Mouse (Mus musculus) layer of hippocampus, postnatal 36 days (tissue): Measurements from ENCODE around the gene Gm614. TPM values are rescaled to one million over a fixed set of nuclear protein-coding genes. Genes with fewer than 3 reads are reported as not detected.
A peak's percentile ranks its signal among the peaks of the same experiment; 100 is the strongest.

Experiments used
- DNase-seq, 2 experiments: peaks; one replicate each; pipeline ENCODE4 v3.0.0; 2022
- total RNA-seq, 2 experiments: library from RNA; stranded (reverse); gene quantifications; 2 replicates each; pipeline ENCODE4 v1.2.3; 2021

Gene Gm614
- total RNA-seq, 2 experiments from 2014 or later = not detected

DNA sequence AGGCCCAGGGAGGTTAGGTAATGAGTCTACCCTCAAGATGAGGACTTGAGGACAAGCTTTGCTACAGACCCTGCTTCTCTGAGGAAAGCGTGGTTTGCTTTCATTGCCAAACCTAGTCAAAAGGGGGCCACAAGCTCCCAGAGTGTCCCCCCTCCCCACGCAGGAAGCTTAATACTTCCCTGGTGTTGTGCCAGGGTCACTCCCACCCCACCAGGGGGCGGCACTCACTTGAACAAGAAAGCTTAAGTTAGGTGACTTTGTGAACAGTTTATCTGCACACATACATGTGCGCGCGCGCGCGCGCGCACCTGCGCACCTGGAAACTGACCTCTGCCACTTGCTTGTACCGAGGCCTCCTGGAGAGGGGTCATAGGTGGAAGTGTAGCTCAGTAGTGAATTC lies 7.2 kb downstream of the Gm614 start:
- no peak for DNase-seq

DNA sequence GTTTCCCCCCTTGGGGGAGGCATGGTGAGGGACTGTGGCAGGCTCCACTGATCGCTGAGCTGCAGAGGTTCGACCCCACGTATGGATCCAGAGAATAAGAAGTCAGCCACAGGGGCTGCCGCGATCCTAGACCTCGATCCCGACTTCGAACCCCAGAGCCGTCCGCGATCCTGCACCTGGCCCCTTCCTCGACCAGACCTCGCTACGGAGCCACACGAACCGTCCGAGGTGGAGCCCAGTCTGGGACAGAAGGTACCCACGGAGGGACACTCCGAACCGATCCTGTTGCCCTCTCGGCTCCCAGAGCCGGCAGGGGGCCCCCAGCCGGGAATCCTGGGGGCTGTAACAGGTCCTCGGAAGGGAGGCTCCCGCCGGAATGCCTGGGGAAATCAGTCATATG lies 9.1 kb downstream of the Gm614 start:
- no peak for DNase-seq

DNA sequence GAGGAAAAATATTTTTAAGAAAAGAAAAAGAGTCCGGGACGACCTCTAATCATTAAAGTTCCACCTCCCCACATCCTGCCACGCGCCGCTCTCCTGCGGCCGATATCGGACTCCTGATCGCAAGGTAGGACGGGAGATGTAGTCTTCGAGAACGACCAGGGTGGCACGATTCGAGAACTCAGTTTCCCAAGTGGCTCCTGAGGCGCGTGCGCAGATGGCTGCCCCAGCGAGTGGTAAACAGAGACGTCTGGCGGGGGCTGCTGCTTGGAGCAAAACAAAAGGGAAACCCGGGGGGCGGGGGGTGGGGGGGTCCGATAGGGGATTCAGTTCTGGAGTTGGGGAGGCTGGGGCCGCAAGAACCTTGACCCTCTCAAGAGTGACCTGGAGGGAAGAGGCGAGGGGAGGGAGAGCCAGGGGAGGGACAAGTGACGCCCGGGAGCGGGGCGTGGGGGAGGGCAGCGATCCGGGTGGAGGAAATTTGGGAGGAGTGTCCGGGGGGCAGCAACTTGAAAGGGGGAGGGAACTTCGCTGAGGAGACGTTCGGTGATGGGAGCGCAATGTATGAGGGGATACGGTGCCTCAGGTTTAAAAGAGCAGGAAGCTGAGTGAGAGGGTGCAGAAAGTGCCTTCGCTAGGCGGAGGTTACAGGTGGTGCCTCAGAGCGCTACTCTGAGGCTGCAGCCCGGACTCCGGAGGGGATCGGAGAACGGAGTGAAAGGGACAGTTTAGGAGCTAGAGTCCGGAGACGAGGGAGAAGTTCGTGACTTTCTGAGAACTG lies 9.7 kb downstream of the Gm614 start, which contains the start of gene Foxo4:
TSS of gene Foxo4 (plus strand) at position 577 of the 778 bp plus-strand sequence.
- peak; percentile 81 to 85 for DNase-seq

DNA sequence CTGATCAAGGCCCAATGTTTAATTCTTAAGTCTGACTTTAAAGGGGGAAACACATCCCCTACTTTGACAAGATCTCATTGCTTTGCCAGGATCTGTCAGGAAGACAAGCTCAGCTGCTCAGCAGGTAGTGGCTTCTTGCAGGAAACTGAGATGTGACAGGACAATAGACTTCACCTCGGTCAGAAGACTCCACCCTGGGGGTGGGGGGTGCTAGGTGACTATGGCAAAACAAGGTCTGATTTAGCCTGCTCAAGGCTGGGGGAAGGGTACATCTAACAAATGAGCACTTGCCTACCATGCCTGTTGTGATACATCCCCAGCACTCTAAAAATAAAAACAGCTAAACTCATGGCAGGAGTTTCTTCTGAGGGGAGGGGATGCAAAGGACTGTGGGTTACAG lies 18.8 kb downstream of the Gm614 start:
- DNase-seq = no peak

DNA sequence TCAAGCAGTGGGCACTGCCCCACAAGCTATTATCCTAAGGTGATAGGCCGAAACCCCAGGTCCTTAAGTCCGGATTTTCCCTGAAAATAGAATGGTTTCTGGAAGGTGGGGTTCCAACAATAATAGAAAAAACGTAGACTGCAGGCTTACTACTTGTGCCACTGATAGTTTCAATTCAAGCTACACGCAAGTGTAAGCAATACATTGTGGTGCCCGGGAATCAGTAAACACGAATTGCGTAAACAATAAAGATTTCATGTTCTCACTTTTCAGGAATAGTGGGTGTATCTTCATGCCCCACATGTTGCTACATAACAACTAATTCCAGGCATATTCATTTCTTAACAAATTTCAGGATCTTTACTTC lies 41.0 kb downstream of the Gm614 start:
- DNase-seq = no peak

DNA sequence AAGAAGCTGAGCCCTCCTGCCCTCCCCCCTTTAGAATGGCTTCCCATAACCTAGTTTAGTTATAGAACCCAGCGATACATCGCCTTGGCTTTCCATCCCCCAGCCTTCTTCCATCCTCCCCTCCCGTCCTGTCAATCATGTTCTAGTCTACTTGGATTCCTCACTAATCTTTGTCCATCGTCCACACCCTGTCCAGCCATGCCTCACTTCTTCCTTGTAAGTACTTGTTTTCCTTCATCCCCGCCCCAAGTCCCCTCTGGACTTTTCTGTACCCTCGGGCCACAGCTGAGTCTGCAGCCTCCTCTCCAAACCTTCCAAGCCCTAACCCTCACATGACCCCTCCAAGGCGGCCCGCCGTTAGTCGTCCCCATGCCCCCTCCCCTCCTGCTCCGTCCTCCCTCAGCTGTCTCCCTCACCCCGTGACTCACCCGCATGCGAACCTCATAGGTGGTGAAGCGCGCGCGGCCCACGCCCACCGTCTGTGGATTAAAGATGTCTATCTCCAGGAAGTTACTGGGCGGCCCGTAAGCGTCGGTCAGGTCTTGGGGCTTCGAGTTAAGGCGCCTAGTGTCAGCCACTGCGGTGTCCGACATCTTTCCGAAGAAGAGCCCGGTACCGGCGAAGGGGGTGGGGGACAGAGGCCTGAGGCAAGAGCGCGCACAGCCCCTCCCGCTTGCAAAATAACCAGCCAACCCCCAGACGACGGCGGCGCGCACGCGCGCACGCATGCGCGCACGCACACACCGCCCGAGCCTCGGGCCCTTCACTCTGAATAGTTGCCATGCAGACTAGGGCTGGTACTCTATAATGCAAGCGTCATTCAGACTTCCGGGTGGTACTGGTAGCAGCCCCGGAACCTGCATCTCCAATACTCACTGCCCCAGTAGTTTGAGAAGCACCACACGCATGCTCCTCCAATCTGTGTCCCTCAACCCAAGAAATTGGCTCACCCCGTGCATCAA lies 41.7 kb downstream of the Gm614 start, which contains the start of gene Snx12:
TSS of gene Snx12 (minus strand) at position 730 of the 962 bp plus-strand sequence.
- peak; percentile 87 for DNase-seq

Other genes starting within 250 kb of the Gm614 start
- not detected for gene Tex11, start 204.3 kb downstream of the Gm614 start, total RNA-seq
- gene Slc7a3, start 178.0 kb downstream of the Gm614 start, total RNA-seq = 1 to 10 TPM; 4.8 to 6.8 TPM
- 10 to 100 TPM; 81.5 to 88.3 TPM for gene Snx12, start 41.4 kb downstream of the Gm614 start, total RNA-seq
- 10 to 100 TPM; 21.3 to 25.4 TPM for gene Foxo4, start 9.5 kb downstream of the Gm614 start, total RNA-seq
- 1 to 10 TPM in 1 of 2 experiments, under 1 TPM in 1; 0.90 to 1.6 TPM for gene Il2rg, start 4.3 kb upstream of the Gm614 start, total RNA-seq
- gene Gm20489, start 5.0 kb upstream of the Gm614 start, total RNA-seq = not detected
- gene Med12, start 10.0 kb upstream of the Gm614 start, total RNA-seq = 10 to 100 TPM; 23.1 to 26.5 TPM
- gene Nlgn3, start 35.2 kb upstream of the Gm614 start, total RNA-seq = 100 to 1,000 TPM; 186 to 189 TPM
- gene Gjb1, start 112.4 kb upstream of the Gm614 start, total RNA-seq = 10 to 100 TPM; 10.3 to 13.0 TPM
- 100 to 1,000 TPM; 159 to 175 TPM for gene Zmym3, start 156.9 kb upstream of the Gm614 start, total RNA-seq
- 100 to 1,000 TPM; 135 to 149 TPM for gene Nono, start 165.3 kb upstream of the Gm614 start, total RNA-seq
- gene Itgb1bp2, start 185.1 kb upstream of the Gm614 start, total RNA-seq = 1 to 10 TPM; 1.0 to 1.4 TPM